Mouse (Mus musculus): ENCODE data around the gene Dnajc28. TPM values are rescaled to one million over a fixed set of nuclear protein-coding genes. Genes with fewer than 3 reads are reported as not detected.
A peak's percentile ranks its signal among the peaks of the same experiment; 100 is the strongest.

The Dnajc28 gene
- 2.2 and 3.5 TPM in 2 replicates for polyA plus RNA-seq (2014; fragmentation: Nextera tagmentation; extraction: Ambion mirVana)

GRCm38 (mm10) chr16:91618511-91619501, at the start of gene Dnajc28:
Gene Dnajc28, minus strand, starts transcription at chr16:91619026.
- no peaks in the 10 kb centered on the region for H3K4me1 ChIP-seq (ENCODE audit: control insufficient read depth, insufficient read depth, low read length)
- no peaks in the 10 kb centered on the region for H3K9me3 ChIP-seq (replicated peaks; ENCODE audit: control insufficient read depth, low read length)
- 0 out of 2 replicates have a peak, but pooled peaks cover 6% of the 10 kb centered on the region for H3K27me3 ChIP-seq (ENCODE audit: control insufficient read depth, insufficient read depth, low read length)
- 10% methylated on average over 39 of the region's 39 CpGs for WGBS (ENCODE audit: insufficient replicate concordance)
- no peak within 1 kb of the TSS for H3K27ac ChIP-seq (ENCODE audit: low read depth, low read length)
- peaks cover 22% of the 10 kb centered on the region; the same call in 1 of the 2 replicates for H3K36me3 ChIP-seq (ENCODE audit: control insufficient read depth, insufficient read depth, low read length)
- peak within 1 kb of the TSS; percentile 78 for H3K9ac ChIP-seq (ENCODE audit: low read depth, low read length)
- ATAC-seq (replicated peaks; ENCODE audit: insufficient number of reproducible peaks, low FRiP score, low TSS enrichment): peak; percentile 84
- H3K4me3 ChIP-seq (ENCODE audit: low read depth, low read length): peak within 1 kb of the TSS; percentile 67
- H3K4me2 ChIP-seq: peak within 1 kb of the TSS; percentile 93

GRCm38 (mm10) chr16:91663795-91664194, 45.0 kb upstream of the Dnajc28 start:
- WGBS (ENCODE audit: insufficient replicate concordance): 97% methylated on average over 3 of the region's 3 CpGs
- H3K9ac ChIP-seq (ENCODE audit: low read depth, low read length): no peak overlapping the region
- no peak overlapping the region for H3K4me2 ChIP-seq
- H3K27me3 ChIP-seq (ENCODE audit: control insufficient read depth, insufficient read depth, low read length): no peaks in the 10 kb centered on the region
- no peaks in the 10 kb centered on the region for H3K9me3 ChIP-seq (replicated peaks; ENCODE audit: control insufficient read depth, low read length)
- no peak for ATAC-seq (replicated peaks; ENCODE audit: insufficient number of reproducible peaks, low FRiP score, low TSS enrichment)
- no peak overlapping the region for H3K4me3 ChIP-seq (ENCODE audit: low read depth, low read length)
- H3K27ac ChIP-seq (ENCODE audit: low read depth, low read length): no peak overlapping the region
- H3K4me1 ChIP-seq (ENCODE audit: control insufficient read depth, insufficient read depth, low read length): no peaks in the 10 kb centered on the region
- H3K36me3 ChIP-seq (ENCODE audit: control insufficient read depth, insufficient read depth, low read length): peaks cover 58% of the 10 kb centered on the region

- Histone ChIP-seq H3K4me2 (no peak overlapping the region), H3K9me3 (replicated peaks; ENCODE audit: control insufficient read depth, low read length) (no peaks in the 10 kb centered on the region), H3K4me3 (ENCODE audit: low read depth, low read length) (no peak overlapping the region), H3K27ac (ENCODE audit: low read depth, low read length) (no peak overlapping the region), H3K27me3 (ENCODE audit: control insufficient read depth, insufficient read depth, low read length) (no peaks in the 10 kb centered on the region), H3K9ac (ENCODE audit: low read depth, low read length) (no peak overlapping the region), H3K36me3 (ENCODE audit: control insufficient read depth, insufficient read depth, low read length) (peaks cover 71% of the 10 kb centered on the region), H3K4me1 (ENCODE audit: control insufficient read depth, insufficient read depth, low read length) (no peaks in the 10 kb centered on the region)
- no peak for ATAC-seq (replicated peaks; ENCODE audit: insufficient number of reproducible peaks, low FRiP score, low TSS enrichment)
- 94% methylated on average over 16 of the region's 16 CpGs for WGBS (ENCODE audit: insufficient replicate concordance)
Measured at GRCm38 (mm10) chr16:91662336-91662735, 43.5 kb upstream of the Dnajc28 start.

- Histone ChIP-seq H3K9ac (ENCODE audit: low read depth, low read length) (no peak overlapping the region), H3K4me3 (ENCODE audit: low read depth, low read length) (no peak overlapping the region), H3K27ac (ENCODE audit: low read depth, low read length) (no peak overlapping the region), H3K4me2 (no peak overlapping the region), H3K9me3 (replicated peaks; ENCODE audit: control insufficient read depth, low read length) (no peaks in the 10 kb centered on the region), H3K4me1 (ENCODE audit: control insufficient read depth, insufficient read depth, low read length) (no peaks in the 10 kb centered on the region), H3K36me3 (ENCODE audit: control insufficient read depth, insufficient read depth, low read length) (peaks cover 75% of the 10 kb centered on the region), H3K27me3 (ENCODE audit: control insufficient read depth, insufficient read depth, low read length) (no peaks in the 10 kb centered on the region)
- WGBS (ENCODE audit: insufficient replicate concordance): 80% methylated on average over 1 of the region's 1 CpGs
- no peak for ATAC-seq (replicated peaks; ENCODE audit: insufficient number of reproducible peaks, low FRiP score, low TSS enrichment)
Measured at GRCm38 (mm10) chr16:91661397-91661796, 42.6 kb upstream of the Dnajc28 start.

GRCm38 (mm10) chr16:91659798-91660197, 41.0 kb upstream of the Dnajc28 start:
- Histone ChIP-seq H3K9ac (ENCODE audit: low read depth, low read length) (no peak overlapping the region), H3K36me3 (ENCODE audit: control insufficient read depth, insufficient read depth, low read length) (peaks cover 77% of the 10 kb centered on the region), H3K9me3 (replicated peaks; ENCODE audit: control insufficient read depth, low read length) (no peaks in the 10 kb centered on the region), H3K27me3 (ENCODE audit: control insufficient read depth, insufficient read depth, low read length) (no peaks in the 10 kb centered on the region), H3K4me2 (no peak overlapping the region), H3K4me1 (ENCODE audit: control insufficient read depth, insufficient read depth, low read length) (no peaks in the 10 kb centered on the region), H3K4me3 (ENCODE audit: low read depth, low read length) (no peak overlapping the region), H3K27ac (ENCODE audit: low read depth, low read length) (no peak overlapping the region)
- no peak for ATAC-seq (replicated peaks; ENCODE audit: insufficient number of reproducible peaks, low FRiP score, low TSS enrichment)
- WGBS (ENCODE audit: insufficient replicate concordance): 96% methylated on average over 20 of the region's 20 CpGs

- no peaks in the 10 kb centered on the region for H3K9me3 ChIP-seq (replicated peaks; ENCODE audit: control insufficient read depth, low read length)
- no peaks in the 10 kb centered on the region for H3K4me1 ChIP-seq (ENCODE audit: control insufficient read depth, insufficient read depth, low read length)
- no peak overlapping the region for H3K4me2 ChIP-seq
- WGBS (ENCODE audit: insufficient replicate concordance): 84% methylated on average over 5 of the region's 5 CpGs
- no peaks in the 10 kb centered on the region for H3K27me3 ChIP-seq (ENCODE audit: control insufficient read depth, insufficient read depth, low read length)
- H3K27ac ChIP-seq (ENCODE audit: low read depth, low read length): no peak overlapping the region
- H3K9ac ChIP-seq (ENCODE audit: low read depth, low read length): no peak overlapping the region
- ATAC-seq (replicated peaks; ENCODE audit: insufficient number of reproducible peaks, low FRiP score, low TSS enrichment): no peak
- peaks cover 74% of the 10 kb centered on the region for H3K36me3 ChIP-seq (ENCODE audit: control insufficient read depth, insufficient read depth, low read length)
- H3K4me3 ChIP-seq (ENCODE audit: low read depth, low read length): no peak overlapping the region
Measured at GRCm38 (mm10) chr16:91658471-91658870, 39.6 kb upstream of the Dnajc28 start.

- Histone ChIP-seq H3K27me3 (ENCODE audit: control insufficient read depth, insufficient read depth, low read length) (no peaks in the 10 kb centered on the region), H3K4me1 (ENCODE audit: control insufficient read depth, insufficient read depth, low read length) (no peaks in the 10 kb centered on the region), H3K4me2 (no peak overlapping the region), H3K27ac (ENCODE audit: low read depth, low read length) (no peak overlapping the region), H3K36me3 (ENCODE audit: control insufficient read depth, insufficient read depth, low read length) (peaks cover 73% of the 10 kb centered on the region), H3K9ac (ENCODE audit: low read depth, low read length) (no peak overlapping the region), H3K9me3 (replicated peaks; ENCODE audit: control insufficient read depth, low read length) (no peaks in the 10 kb centered on the region), H3K4me3 (ENCODE audit: low read depth, low read length) (no peak overlapping the region)
- ATAC-seq (replicated peaks; ENCODE audit: insufficient number of reproducible peaks, low FRiP score, low TSS enrichment): no peak
- 97% methylated on average over 17 of the region's 17 CpGs for WGBS (ENCODE audit: insufficient replicate concordance)
Measured at GRCm38 (mm10) chr16:91657285-91657684, 38.5 kb upstream of the Dnajc28 start.

- WGBS (ENCODE audit: insufficient replicate concordance): 93% methylated on average over 9 of the region's 9 CpGs
- H3K27ac ChIP-seq (ENCODE audit: low read depth, low read length): no peak overlapping the region
- H3K4me1 ChIP-seq (ENCODE audit: control insufficient read depth, insufficient read depth, low read length): no peaks in the 10 kb centered on the region
- no peak overlapping the region for H3K4me3 ChIP-seq (ENCODE audit: low read depth, low read length)
- H3K27me3 ChIP-seq (ENCODE audit: control insufficient read depth, insufficient read depth, low read length): no peaks in the 10 kb centered on the region
- H3K4me2 ChIP-seq: no peak overlapping the region
- no peak for ATAC-seq (replicated peaks; ENCODE audit: insufficient number of reproducible peaks, low FRiP score, low TSS enrichment)
- peaks cover 66% of the 10 kb centered on the region for H3K36me3 ChIP-seq (ENCODE audit: control insufficient read depth, insufficient read depth, low read length)
- H3K9ac ChIP-seq (ENCODE audit: low read depth, low read length): no peak overlapping the region
- no peaks in the 10 kb centered on the region for H3K9me3 ChIP-seq (replicated peaks; ENCODE audit: control insufficient read depth, low read length)
Measured at GRCm38 (mm10) chr16:91655285-91655684, 36.5 kb upstream of the Dnajc28 start.

All from heart, embryonic 11.5 days (tissue).